15 mouse cellular contexts compared by ENCODE assay signal in genomic region chr16:18470829-18471228, GRCm38 (mm10). TPM values are rescaled to one million over a fixed set of nuclear protein-coding genes. Genes with fewer than 3 reads are reported as not detected.
DNase-seq lines count a peak whose midpoint lies in the region; ATAC-seq and TF ChIP-seq lines count a peak whose summit lies in the region.
"Had no signal": no experiment of that assay in that cellular context is flagged by ENCODE, and none has a peak within 500 bp of the region (broad histone marks: within the 10 kb centered on the region; RNA-seq: fewer than 3 reads in every experiment).

No protein-coding gene starts in this region.

- H3K4me3 ChIP-seq in embryonic facial prominence, embryonic 12.5 days: no peak overlapping the region
- no peak overlapping the region for H3K4me3 ChIP-seq in embryonic facial prominence, embryonic 10.5 days
- no peak overlapping the region for H3K4me3 ChIP-seq in liver, embryonic 14.5 days (ENCODE audit: insufficient read depth in 1 of 2, low read depth in 2 of 2, low read length in 2 of 2)
- no peak overlapping the region for H3K4me3 ChIP-seq in cortical plate, adult 2 months (ENCODE audit: insufficient read depth, low read length)
- H3K4me3 ChIP-seq: forebrain, embryonic 10.5 days had no signal

- peaks cover 9% of the 10 kb centered on the region; the same call in 1 of the 2 replicates for H3K4me1 ChIP-seq in embryonic facial prominence, embryonic 12.5 days
- H3K4me1 ChIP-seq in embryonic facial prominence, embryonic 10.5 days: peaks cover 19% of the 10 kb centered on the region
- no peaks in the 10 kb centered on the region for H3K4me1 ChIP-seq in liver, embryonic 14.5 days (replicated peaks; ENCODE audit: control insufficient read depth in 2 of 2, insufficient read depth in 2 of 2, low read length in 1 of 2)
- H3K4me1 ChIP-seq in cortical plate, adult 2 months (ENCODE audit: control insufficient read depth, insufficient read depth, low read length): no peaks in the 10 kb centered on the region

- ATAC-seq in embryonic facial prominence, embryonic 12.5 days (ENCODE audit: insufficient number of reproducible peaks, insufficient read depth, low FRiP score, low TSS enrichment): no peak
- ATAC-seq in liver, embryonic 14.5 days (ENCODE audit: insufficient read depth): no peak
- ATAC-seq: hindbrain, embryonic 16.5 days had no signal

- TF ChIP-seq EP300 in liver, embryonic 14.5 days (IDR thresholded peaks at IDR 0.05; ENCODE audit: low read depth): no peak

- no peak for DNase-seq in embryonic facial prominence, embryonic 10.5 days (ENCODE audit: low spot score)
- DNase-seq in liver, embryonic 14.5 days (ENCODE audit: low read depth in 3 of 3, low spot score in 3 of 3): no peak
- DNase-seq in liver (no peak), A20 (ENCODE audit: low read depth, low spot score) (peak; percentile 38)
- no peak for DNase-seq in urinary bladder, postnatal 4 days (ENCODE audit: low spot score in 2 of 2)
- no peak for DNase-seq in right cerebral cortex, adult 18-20 months
- DNase-seq: cerebellum, adult 9-11 months; kidney, postnatal 10 days; left cerebral cortex, postnatal 4 days; right cerebral cortex, postnatal 25 days; thymus, adult 2 months had no signal

- 31% methylated on average over 1 of the region's 1 CpGs for WGBS in embryonic facial prominence, embryonic 12.5 days
- 33% methylated on average over 1 of the region's 1 CpGs for WGBS in embryonic facial prominence, embryonic 10.5 days
- WGBS in liver, embryonic 14.5 days (ENCODE audit: insufficient replicate concordance): 48% methylated on average over 1 of the region's 1 CpGs

- H3K27ac ChIP-seq in embryonic facial prominence, embryonic 12.5 days: 0 out of 2 replicates have a peak overlapping the region, but pooled peaks have one; percentile 11
- no peak overlapping the region for H3K27ac ChIP-seq in embryonic facial prominence, embryonic 10.5 days (replicated peaks)
- H3K27ac ChIP-seq in liver, embryonic 14.5 days: no peak overlapping the region
- no peak overlapping the region for H3K27ac ChIP-seq in cortical plate, adult 2 months (ENCODE audit: insufficient read depth, low read length)
- H3K27ac ChIP-seq: forebrain, embryonic 10.5 days had no signal

- 0 out of 2 replicates have a peak, but pooled peaks cover 7% of the 10 kb centered on the region for H3K36me3 ChIP-seq in embryonic facial prominence, embryonic 12.5 days
- H3K36me3 ChIP-seq in embryonic facial prominence, embryonic 10.5 days (replicated peaks): peaks cover 36% of the 10 kb centered on the region
- H3K36me3 ChIP-seq in liver, embryonic 14.5 days (replicated peaks; ENCODE audit: control insufficient read depth, insufficient read depth, low read depth): peaks cover 83% of the 10 kb centered on the region

- no peak overlapping the region for H3K4me2 ChIP-seq in embryonic facial prominence, embryonic 12.5 days (replicated peaks)
- no peak overlapping the region for H3K4me2 ChIP-seq in liver, embryonic 14.5 days (ENCODE audit: low read depth)

- TF ChIP-seq CTCF in liver, embryonic 14.5 days (IDR thresholded peaks at IDR 0.05; ENCODE audit: low read depth): peak; percentile 45
- 0 out of 2 replicates have a peak, but pooled peaks have one; percentile 7 for TF ChIP-seq CTCF in cortical plate, adult 2 months (IDR thresholded peaks at IDR 0.05; ENCODE audit: extremely low read depth, insufficient read depth, low read length)

- no peaks in the 10 kb centered on the region for H3K9me3 ChIP-seq in embryonic facial prominence, embryonic 12.5 days
- no peaks in the 10 kb centered on the region for H3K9me3 ChIP-seq in embryonic facial prominence, embryonic 10.5 days
- H3K9me3 ChIP-seq in liver, embryonic 14.5 days (ENCODE audit: control insufficient read depth, low read length): no peaks in the 10 kb centered on the region
- H3K9me3 ChIP-seq: forebrain, embryonic 10.5 days had no signal

- no peak for TF ChIP-seq POLR2A in cortical plate, adult 2 months (IDR thresholded peaks at IDR 0.05; ENCODE audit: extremely low read depth, insufficient read depth, low read length)

- H3K27me3 ChIP-seq in embryonic facial prominence, embryonic 12.5 days: no peaks in the 10 kb centered on the region
- H3K27me3 ChIP-seq in embryonic facial prominence, embryonic 10.5 days (replicated peaks; ENCODE audit: low read depth, poor library complexity, severe bottlenecking): no peaks in the 10 kb centered on the region
- no peaks in the 10 kb centered on the region for H3K27me3 ChIP-seq in liver, embryonic 14.5 days (ENCODE audit: control insufficient read depth, insufficient read depth, low read length)

- no peak overlapping the region for H3K9ac ChIP-seq in embryonic facial prominence, embryonic 12.5 days
- H3K9ac ChIP-seq in liver, embryonic 14.5 days (replicated peaks): no peak overlapping the region

RNA-seq across cellular contexts. Expression of gene Gnb1l, which starts 27.7 kb away (rescaled TPM):
- 16.9 and 17.5 TPM in 2 replicates for polyA plus RNA-seq in embryonic facial prominence, embryonic 12.5 days (2016; fragmentation: Nextera tagmentation; extraction: Ambion mirVana)
- 17.9 and 19.1 TPM in 2 replicates for polyA plus RNA-seq in embryonic facial prominence, embryonic 10.5 days (2016; fragmentation: Nextera tagmentation; extraction: Ambion mirVana)
- polyA plus RNA-seq in liver, embryonic 14.5 days (2012; rRNA removed): 5.7 and 6.0 TPM in 2 replicates
- polyA plus RNA-seq in liver, embryonic 14.5 days (2014; fragmentation: Nextera tagmentation; extraction: Ambion mirVana): 7.7 and 9.0 TPM in 2 replicates
- 5.7 and 7.8 TPM in 2 replicates for polyA plus RNA-seq in cortical plate, adult 2 months (2012; rRNA removed)

RNA-seq across cellular contexts. Expression of gene Rtl10, which starts 27.9 kb away (rescaled TPM):
- 4.1 and 4.2 TPM in 2 replicates for polyA plus RNA-seq in embryonic facial prominence, embryonic 12.5 days (2016; fragmentation: Nextera tagmentation; extraction: Ambion mirVana)
- polyA plus RNA-seq in embryonic facial prominence, embryonic 10.5 days (2016; fragmentation: Nextera tagmentation; extraction: Ambion mirVana): 3.8 and 4.1 TPM in 2 replicates
- polyA plus RNA-seq in liver, embryonic 14.5 days (2012; rRNA removed): 2.2 and 2.3 TPM in 2 replicates
- 0.63 and 1.0 TPM in 2 replicates for polyA plus RNA-seq in liver, embryonic 14.5 days (2014; fragmentation: Nextera tagmentation; extraction: Ambion mirVana)
- polyA plus RNA-seq in cortical plate, adult 2 months (2012; rRNA removed): 3.8 and 4.2 TPM in 2 replicates

RNA-seq across cellular contexts. Expression of gene Comt, which starts 44.2 kb away (rescaled TPM):
- polyA plus RNA-seq in embryonic facial prominence, embryonic 12.5 days (2016; fragmentation: Nextera tagmentation; extraction: Ambion mirVana): 56.1 and 59.7 TPM in 2 replicates
- 56.2 and 58.4 TPM in 2 replicates for polyA plus RNA-seq in embryonic facial prominence, embryonic 10.5 days (2016; fragmentation: Nextera tagmentation; extraction: Ambion mirVana)
- 73.8 and 84.7 TPM in 2 replicates for polyA plus RNA-seq in liver, embryonic 14.5 days (2012; rRNA removed)
- polyA plus RNA-seq in liver, embryonic 14.5 days (2014; fragmentation: Nextera tagmentation; extraction: Ambion mirVana): 69.8 and 80.4 TPM in 2 replicates
- 150 and 155 TPM in 2 replicates for polyA plus RNA-seq in cortical plate, adult 2 months (2012; rRNA removed)

RNA-seq across cellular contexts. Expression of gene Txnrd2, which starts 44.6 kb away (rescaled TPM):
- 15.7 and 19.8 TPM in 2 replicates for polyA plus RNA-seq in embryonic facial prominence, embryonic 12.5 days (2016; fragmentation: Nextera tagmentation; extraction: Ambion mirVana)
- 27.9 and 32.3 TPM in 2 replicates for polyA plus RNA-seq in embryonic facial prominence, embryonic 10.5 days (2016; fragmentation: Nextera tagmentation; extraction: Ambion mirVana)
- 79.9 and 113 TPM in 2 replicates for polyA plus RNA-seq in liver, embryonic 14.5 days (2012; rRNA removed)
- 110 and 112 TPM in 2 replicates for polyA plus RNA-seq in liver, embryonic 14.5 days (2014; fragmentation: Nextera tagmentation; extraction: Ambion mirVana)
- 22.4 and 29.5 TPM in 2 replicates for polyA plus RNA-seq in cortical plate, adult 2 months (2012; rRNA removed)
